Mouse (Mus musculus) kidney, adult 8-10 months (tissue): ENCODE data around the gene Flnb.

Source experiments
- DNase-seq, 2 experiments: peaks; one replicate each; pipeline ENCODE4 v3.0.0; 2022

Flnb gene

GRCm38 (mm10) chr14:7999435-7999834 is 181.7 kb downstream of the Flnb start:
- DNase-seq = no peak

DNA sequence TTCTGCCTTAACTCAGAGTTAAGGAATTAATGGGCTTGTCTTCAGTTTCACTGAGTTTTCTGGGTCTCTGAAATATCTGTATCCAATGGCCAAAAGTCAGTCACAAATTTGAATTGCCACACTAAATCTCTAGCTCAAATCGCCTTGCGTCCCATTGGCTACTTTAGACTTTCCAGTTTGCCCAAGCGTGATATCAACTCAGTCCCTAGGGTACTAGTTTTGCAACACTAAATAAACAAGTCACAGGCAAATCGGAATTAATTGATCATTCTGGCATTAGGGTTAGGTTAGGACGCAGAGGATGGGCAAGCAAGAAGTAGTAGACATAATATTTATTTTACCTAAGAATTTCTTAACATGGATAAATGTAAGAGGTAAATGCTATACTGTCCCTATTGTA is 182.5 kb downstream of the Flnb start:
- DNase-seq = no peak
